Mouse (Mus musculus) thymus, adult 2 months (tissue): ENCODE data around the gene Gm20388. TPM values are rescaled to one million over a fixed set of nuclear protein-coding genes. Genes with fewer than 3 reads are reported as not detected.

Experiments used
- DNase-seq: peaks from one replicate; pipeline ENCODE4 v3.0.0; 2021
- H3K27ac ChIP-seq: fragments of 200-500 bp; 2 replicates; pipeline ENCODE4 v1.5.1; 2012; ENCODE audit warnings: low read length, control low read depth; ENCODE audit not compliant: control insufficient read depth, insufficient read depth
- H3K27me3 ChIP-seq: fragments of 200-500 bp; 2 replicates; pipeline ENCODE4 v1.6.1; 2012; ENCODE audit warnings: mild to moderate bottlenecking, low read length, moderate library complexity, mixed read lengths; ENCODE audit not compliant: control insufficient read depth, insufficient read depth
- H3K36me3 ChIP-seq: fragments of 200-500 bp; 2 replicates; pipeline ENCODE4 v1.6.1; 2012; ENCODE audit warnings: mild to moderate bottlenecking, low read length, moderate library complexity; ENCODE audit not compliant: control insufficient read depth, insufficient read depth
- H3K4me1 ChIP-seq: fragments of 200-500 bp; replicated peaks from 2 replicates; pipeline ENCODE4 v1.6.1; 2012; ENCODE audit warnings: low read length; ENCODE audit not compliant: control insufficient read depth, insufficient read depth
- H3K4me3 ChIP-seq: fragments of 200-500 bp; 2 replicates; pipeline ENCODE4 v1.5.1; 2012; ENCODE audit warnings: mild to moderate bottlenecking, low read length, control low read depth, moderate library complexity; ENCODE audit not compliant: control insufficient read depth, insufficient read depth
- CTCF ChIP-seq: fragments of 200-500 bp; IDR thresholded peaks from 2 replicates; pipeline ENCODE4 v1.5.1; 2012; ENCODE audit warnings: mild to moderate bottlenecking, control low read depth, low read length, moderate library complexity, borderline replicate concordance; ENCODE audit not compliant: control insufficient read depth, poor library complexity, insufficient read depth; ENCODE audit errors: extremely low read depth
- POLR2A ChIP-seq: fragments of 200-500 bp; IDR thresholded peaks from 2 replicates; pipeline ENCODE4 v1.6.1; 2012; ENCODE audit warnings: mild to moderate bottlenecking, low read length, control low read depth, moderate library complexity; ENCODE audit not compliant: control insufficient read depth, poor library complexity, insufficient read depth; ENCODE audit errors: extremely low read depth
- WGBS: fragments of 180-500 bp; shearing (Covaris S2); methylation state at CpG from one replicate; pipeline ENCODE4 v1.1.7; 2018; 5-methylcytosine and 5-hydroxymethylcytosine counted together
- polyA plus RNA-seq: library from polyadenylated mRNA; depleted of rRNA; stranded (reverse); fragments of >200 nt; gene quantifications from 2 replicates; pipeline ENCODE4 v1.2.3, GENCODE M21; 2012

Gm20388 gene
- polyA plus RNA-seq, 1 experiment, result 103 TPM

- DNase-seq, result peak; percentile 7
- WGBS, result 94% methylated on average over 3 of the region's 3 CpGs
- Histone ChIP-seq H3K36me3 (peaks cover 46% of the 10 kb centered on the region), H3K4me3 (no peak overlapping the region), H3K27me3 (no peaks in the 10 kb centered on the region), H3K27ac (no peak overlapping the region), H3K4me1 (no peaks in the 10 kb centered on the region)
- TF ChIP-seq POLR2A (no peak), CTCF (no peak)
Observed at GRCm38 (mm10) chr8:122389357-122389756, 2478.7 kb downstream of the Gm20388 start.

DNA sequence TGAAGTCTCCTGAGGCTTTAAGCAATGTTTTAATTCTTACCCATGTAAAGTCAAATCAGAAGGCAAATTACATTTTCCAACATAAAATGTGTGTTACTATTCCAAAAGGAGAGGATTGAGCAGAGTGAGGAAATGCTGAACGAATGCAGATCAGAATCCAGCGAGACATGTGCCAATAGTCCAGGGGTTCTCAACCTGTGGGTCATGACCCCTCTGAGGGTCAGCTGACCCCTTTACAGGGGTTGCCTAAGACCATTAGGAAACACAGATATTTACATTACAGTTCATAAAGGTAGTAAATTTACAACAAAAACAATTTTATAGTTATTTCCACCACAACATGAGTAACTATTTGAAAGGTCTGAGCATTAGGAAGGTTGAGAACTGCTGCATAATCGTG, 2480.1 kb downstream of the Gm20388 start:
- H3K27me3 ChIP-seq, result no peaks in the 10 kb centered on the region
- H3K4me1 ChIP-seq, result no peaks in the 10 kb centered on the region
- peaks cover 36% of the 10 kb centered on the region for H3K36me3 ChIP-seq
- WGBS, result 87% methylated on average over 3 of the region's 3 CpGs
- H3K27ac ChIP-seq, result no peak overlapping the region
- DNase-seq, result no peak
- TF ChIP-seq CTCF (no peak), POLR2A (no peak)
- H3K4me3 ChIP-seq, result no peak overlapping the region

GRCm38 (mm10) chr8:122393717-122394116, 2483.1 kb downstream of the Gm20388 start:
- Histone ChIP-seq H3K4me3 (no peak overlapping the region), H3K27me3 (no peaks in the 10 kb centered on the region), H3K27ac (no peak overlapping the region), H3K4me1 (no peaks in the 10 kb centered on the region), H3K36me3 (peaks cover 27% of the 10 kb centered on the region)
- no peak for DNase-seq
- TF ChIP-seq CTCF, result no peak
- no peak for TF ChIP-seq POLR2A

DNA sequence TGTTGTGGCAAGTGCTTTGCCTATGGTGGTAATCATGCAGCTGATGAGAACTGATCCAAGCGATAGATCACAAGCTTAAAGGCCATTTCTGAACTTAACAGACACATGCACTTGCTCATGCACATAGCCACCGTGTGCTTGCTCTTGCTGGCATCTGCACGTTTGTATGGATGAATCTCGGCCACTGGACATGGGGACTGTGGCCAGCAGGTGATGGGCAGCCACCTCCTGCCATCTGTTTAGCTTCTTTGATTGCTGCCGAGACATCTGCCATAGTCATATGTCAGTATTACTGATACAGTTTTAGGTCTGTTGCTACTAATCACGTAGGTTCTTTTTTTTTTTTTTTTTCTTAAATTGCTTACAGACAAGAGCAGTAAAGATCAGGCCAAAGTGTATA, 2484.7 kb downstream of the Gm20388 start:
- DNase-seq, result no peak
- H3K4me3 ChIP-seq, result no peak overlapping the region
- peaks cover 30% of the 10 kb centered on the region for H3K36me3 ChIP-seq
- no peaks in the 10 kb centered on the region for H3K27me3 ChIP-seq
- TF ChIP-seq CTCF (no peak), POLR2A (no peak)
- H3K4me1 ChIP-seq, result no peaks in the 10 kb centered on the region
- 96% methylated on average over 6 of the region's 6 CpGs for WGBS
- no peak overlapping the region for H3K27ac ChIP-seq

DNA sequence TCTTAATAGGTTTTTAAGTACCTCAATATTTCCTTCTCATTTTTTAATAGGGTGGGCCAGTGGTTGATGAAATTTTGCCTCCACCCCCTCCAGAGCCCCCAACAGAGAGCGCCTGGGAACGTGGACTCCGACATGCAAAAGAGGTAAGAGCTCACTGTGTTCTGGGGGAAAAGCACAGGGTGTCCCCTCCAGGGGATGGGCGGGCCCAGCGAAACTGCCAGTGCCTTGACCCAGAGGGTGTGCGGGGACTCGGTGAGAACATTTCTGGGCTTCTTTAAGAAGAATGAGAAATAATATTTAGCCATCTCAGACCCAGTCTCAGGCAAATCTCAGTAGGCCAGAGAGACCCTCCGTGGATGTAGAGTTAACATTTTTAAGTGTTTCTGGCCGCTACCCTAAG, 2487.5 kb downstream of the Gm20388 start:
- H3K4me3 ChIP-seq, result no peak overlapping the region
- TF ChIP-seq POLR2A (no peak), CTCF (no peak)
- H3K4me1 ChIP-seq, result no peaks in the 10 kb centered on the region
- 97% methylated on average over 9 of the region's 9 CpGs for WGBS
- H3K27me3 ChIP-seq, result no peaks in the 10 kb centered on the region
- no peak overlapping the region for H3K27ac ChIP-seq
- peaks cover 52% of the 10 kb centered on the region for H3K36me3 ChIP-seq
- DNase-seq, result no peak

DNA sequence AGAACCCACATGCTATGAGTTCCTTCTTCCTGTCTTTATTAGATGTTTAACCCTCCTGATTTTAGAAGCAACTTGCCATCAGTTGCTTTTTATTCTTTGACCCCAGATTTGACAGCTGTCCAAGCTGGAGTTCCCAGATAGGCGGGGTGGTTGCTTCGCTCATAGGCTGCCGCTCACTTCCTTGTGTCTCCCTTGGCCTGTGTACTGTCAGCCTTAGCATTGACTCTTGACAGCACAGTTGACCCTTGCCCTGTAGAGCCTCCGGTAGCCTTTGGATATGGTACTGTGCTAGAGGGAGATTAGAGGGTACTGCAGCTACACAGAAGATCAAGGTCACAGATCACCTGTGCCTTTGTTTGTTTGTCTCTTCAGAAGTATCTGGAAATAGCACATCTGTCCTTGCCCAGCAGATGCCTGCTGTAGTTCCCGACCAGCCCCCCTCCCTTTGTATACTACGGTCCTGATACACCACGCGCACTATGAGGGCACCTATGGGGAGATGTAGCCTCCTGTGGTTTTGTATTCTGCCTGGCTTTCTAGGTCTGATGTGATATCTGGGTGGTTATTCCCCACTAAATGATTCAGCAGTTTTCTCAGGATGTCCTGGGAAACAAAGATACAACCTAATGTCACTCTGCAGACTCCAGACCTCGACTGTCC, 2494.6 kb downstream of the Gm20388 start:
- Histone ChIP-seq H3K4me1 (no peaks in the 10 kb centered on the region), H3K4me3 (no peak overlapping the region), H3K27me3 (no peaks in the 10 kb centered on the region), H3K36me3 (peaks cover 97% of the 10 kb centered on the region), H3K27ac (no peak overlapping the region)
- 74% methylated on average over 9 of the region's 9 CpGs for WGBS
- DNase-seq, result no peak
- no peak for TF ChIP-seq CTCF
- no peak for TF ChIP-seq POLR2A

- Histone ChIP-seq H3K4me1 (no peaks in the 10 kb centered on the region), H3K36me3 (peaks cover 98% of the 10 kb centered on the region), H3K27ac (no peak overlapping the region; the same call in 1 of the 2 replicates), H3K27me3 (no peaks in the 10 kb centered on the region), H3K4me3 (no peak overlapping the region)
- no peak for DNase-seq
- WGBS, result 96% methylated on average over 7 of the region's 7 CpGs
- TF ChIP-seq POLR2A, result no peak
- TF ChIP-seq CTCF, result no peak
Observed at GRCm38 (mm10) chr8:122407678-122408077, 2497.0 kb downstream of the Gm20388 start.
